Mouse (Mus musculus) kidney, adult 11 months (tissue): ENCODE results near the gene Cyb5r2.
A peak's percentile ranks its signal among the peaks of the same experiment; 100 is the strongest.

ENCODE experiments used
- DNase-seq: peaks from one replicate; pipeline ENCODE4 v3.0.0; 2022

Cyb5r2 gene

DNA sequence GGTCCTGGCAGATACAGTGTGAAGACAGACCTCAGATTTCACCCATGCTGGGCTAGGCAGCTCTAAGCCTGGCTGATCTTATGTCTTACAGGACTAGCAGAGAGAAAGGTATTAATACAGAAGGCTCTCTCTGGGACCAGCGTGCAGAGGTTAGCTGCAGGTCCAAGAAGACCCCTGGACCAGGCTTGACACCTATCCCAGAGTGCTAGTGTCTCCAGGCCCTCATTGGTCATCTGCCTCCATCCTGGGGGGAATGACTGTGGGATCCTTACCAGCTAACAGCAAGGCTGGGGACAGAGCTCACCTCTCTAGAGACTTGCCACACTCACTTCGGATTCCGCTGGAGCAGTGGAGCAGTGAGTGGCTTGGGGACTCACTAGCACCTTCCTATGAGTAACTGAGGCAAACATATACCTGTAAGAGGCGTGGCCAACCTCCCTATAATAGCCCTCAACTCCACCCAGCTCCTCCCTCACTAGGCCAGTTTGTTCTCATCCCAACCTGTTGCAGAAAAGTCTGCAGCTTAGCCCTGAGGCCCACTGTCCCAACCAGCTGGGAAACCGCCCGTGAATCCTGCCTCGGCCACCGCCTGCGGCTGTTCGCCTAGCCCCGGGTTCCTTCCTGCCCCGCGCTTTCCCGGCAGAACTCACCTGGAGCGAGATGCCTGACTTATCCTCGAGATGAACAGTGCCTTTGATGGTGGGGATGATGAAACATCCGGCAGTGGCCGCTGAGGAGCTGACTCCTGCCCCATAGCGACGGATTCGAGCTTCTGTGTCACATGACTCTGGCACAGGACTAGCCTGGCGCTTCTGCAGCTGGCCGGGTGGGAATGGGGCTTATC is at the start of gene Cyb5r2:
Gene Cyb5r2, minus strand, starts transcription at position 725 of the 844 bp plus-strand sequence.
- no peak for DNase-seq

DNA sequence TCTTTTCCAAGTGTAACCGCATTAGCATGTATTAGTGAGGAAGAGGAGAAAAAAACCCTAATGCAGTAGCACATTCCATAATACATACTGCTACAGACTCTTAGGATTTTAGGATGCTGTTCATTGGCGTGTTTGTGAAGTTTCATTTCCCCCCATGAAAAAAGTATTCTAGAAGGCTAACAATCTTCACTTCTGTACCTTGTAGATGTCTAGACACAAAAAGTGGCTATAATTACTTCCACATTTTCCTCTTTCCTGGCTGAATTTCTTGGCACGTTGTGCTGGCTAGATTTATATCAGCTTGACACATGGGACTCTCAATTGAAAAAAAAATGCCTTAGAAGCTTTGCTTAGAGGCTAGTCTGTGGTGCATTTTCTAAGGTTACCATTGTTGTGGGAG is 44.3 kb upstream of the Cyb5r2 start:
- no peak for DNase-seq

DNA sequence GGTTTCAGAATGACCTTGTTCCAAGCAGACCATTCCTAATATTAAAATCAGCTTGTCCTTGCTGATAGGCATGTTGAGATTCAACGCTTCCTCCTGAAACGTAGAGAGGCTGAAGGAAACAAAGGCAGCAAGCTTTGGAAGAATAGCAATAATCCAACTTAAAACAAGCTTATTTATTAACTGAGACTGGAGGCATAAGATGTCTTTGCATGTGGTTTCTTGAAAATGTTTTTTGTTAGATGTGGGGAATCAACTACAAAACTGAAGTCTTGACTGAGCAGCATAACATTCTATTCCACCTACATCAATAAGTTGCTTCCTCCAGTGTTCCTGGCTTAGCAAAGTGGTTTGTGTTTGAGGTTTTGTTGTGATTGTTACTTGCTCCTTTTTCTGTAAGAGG is 43.3 kb upstream of the Cyb5r2 start, which contains the start of gene Ovch2:
Gene Ovch2, minus strand, starts transcription at position 101 of the 400 bp plus-strand sequence.
- DNase-seq = no peak

DNA sequence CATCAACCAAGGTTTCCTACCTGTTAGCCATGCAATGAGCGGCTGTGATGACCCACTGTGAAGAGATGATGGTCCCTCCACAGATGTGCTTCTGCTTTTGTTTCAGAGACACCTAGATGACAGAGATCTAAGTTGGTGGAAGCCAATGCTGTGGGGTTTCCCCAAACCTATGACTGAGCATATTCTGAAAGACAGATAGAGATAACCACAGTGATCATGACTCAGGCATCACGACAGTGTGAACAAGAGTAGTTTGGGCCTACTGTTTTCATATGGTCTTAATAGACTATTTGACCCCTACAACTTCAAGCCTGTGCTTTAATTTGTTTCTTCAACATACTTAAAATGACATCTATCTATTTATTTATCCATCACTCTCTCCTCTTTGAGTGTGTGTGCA is 38.7 kb upstream of the Cyb5r2 start:
- DNase-seq = no peak

DNA sequence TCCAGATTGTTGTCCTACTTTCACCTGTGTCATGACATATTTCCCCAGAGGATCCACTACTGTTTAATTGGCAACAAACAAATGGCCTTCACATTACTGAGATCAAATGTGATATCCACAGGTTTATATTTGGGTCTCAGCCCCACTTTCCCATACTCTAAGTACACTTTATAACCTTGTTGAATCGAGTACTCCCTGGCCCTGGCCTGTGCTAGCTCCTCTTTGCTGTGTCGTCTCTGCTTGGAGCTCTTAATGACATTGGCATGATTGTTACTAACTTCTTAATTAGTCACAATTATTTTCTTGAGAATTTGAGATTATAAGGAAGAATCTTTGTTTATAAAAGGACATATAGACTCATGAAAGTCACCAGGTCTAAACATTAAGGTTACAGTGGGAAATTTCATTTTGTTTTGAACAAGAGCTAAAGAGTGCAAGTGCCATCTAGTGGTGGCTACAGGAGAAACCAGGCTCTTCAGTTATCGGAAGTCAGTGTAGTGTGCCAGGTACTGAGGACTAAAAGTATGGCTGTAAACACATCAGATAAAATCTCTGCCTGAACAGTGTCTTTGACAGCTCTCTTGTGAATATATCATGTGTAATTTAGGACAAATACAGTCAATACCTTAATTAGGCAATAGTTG is 30.3 kb upstream of the Cyb5r2 start:
- DNase-seq = no peak

DNA sequence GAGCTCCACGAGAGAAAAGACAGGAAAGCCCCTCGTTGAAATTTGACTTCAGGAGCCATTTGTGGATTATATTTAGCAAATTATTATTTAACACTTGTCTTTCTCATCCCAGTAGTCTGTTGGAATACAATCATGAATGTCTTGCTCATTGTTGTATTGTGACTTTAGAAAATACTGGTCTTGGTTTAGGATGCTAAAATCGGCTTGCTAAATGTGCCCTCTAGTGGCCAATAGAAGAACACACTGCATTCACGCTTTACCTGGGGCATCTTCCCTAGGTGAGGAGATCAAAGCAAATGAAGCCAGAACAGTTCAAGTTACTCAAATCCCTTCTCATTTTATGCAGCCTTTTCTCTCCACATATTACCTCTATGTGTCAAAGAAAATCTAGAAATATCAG is 21.8 kb upstream of the Cyb5r2 start:
- DNase-seq = no peak

DNA sequence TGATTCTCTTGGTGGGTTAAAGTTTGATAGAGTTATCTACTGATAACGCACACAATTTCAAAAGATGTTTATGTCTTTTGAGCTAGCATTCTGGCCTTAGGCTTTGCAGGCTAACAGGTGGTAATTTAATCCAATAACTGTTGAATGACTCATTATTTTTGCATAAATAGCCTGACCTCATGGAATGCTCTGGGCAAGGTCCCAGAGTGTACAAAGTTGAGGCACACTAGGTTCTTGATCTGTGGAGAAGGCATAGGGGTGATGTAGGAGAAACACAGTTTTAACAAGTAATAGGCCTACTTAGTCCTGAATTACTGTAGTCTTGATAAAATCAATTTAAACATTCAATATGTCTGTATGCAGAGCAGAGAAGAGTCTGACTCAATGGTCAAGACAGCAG is 20.4 kb upstream of the Cyb5r2 start:
- no peak for DNase-seq

DNA sequence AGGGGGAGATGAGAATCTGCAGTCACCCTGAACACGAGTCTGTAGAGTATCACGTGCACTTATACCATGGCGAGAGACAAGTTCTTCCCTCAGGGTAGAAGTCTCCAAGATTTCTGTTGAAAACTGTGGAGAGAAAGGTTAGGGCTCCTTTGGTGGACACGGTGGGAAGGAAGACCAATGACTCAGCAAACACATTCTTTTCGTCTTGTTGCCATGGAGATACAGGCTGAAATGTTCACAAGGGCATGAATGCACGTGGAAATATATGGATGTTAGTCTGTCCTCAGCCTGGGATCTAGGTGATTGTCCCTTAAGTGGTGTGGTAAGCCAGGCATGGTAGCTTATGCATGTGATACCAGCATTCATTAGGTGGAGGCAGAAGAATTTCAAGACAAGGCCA is 13.0 kb upstream of the Cyb5r2 start:
- DNase-seq = no peak

DNA sequence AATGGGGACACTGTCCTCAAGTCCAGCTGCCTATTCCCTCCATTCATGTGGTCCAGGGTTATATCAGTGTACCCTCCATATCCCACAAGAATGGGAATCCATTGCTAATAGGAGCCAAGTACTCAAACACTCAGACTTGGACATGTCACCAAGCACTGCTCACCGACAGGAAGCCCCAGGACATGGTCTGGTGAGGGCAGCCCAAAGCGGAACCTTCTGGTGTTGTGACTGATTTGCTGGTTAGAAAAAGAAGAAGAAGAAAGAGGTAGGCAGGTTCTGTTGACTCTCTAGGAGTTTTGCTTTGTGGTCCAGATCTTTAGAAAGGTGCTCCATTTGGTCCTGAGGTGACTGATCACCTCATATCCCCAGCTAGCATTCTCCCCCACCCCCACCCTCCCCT is 1.1 kb downstream of the Cyb5r2 start:
- DNase-seq = no peak

DNA sequence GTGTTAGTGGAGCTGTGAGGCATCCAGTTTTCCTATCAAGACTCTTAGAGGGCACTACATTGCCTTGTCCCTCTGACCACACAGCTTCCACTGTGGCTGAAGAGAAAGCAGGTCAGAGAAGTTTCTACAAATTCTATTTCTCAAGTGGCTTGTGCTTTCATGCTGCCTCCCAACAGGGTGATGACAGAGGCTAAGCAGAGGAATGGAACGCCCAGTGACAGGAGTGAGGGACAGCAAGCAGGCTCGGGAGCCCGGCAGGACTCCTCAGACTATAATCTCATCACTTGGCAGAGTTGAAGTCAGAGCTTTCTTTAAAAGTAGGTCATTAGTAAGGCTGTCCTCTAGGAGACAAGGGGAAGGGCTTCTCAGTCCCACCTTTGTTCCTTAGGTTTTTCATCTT is 1.9 kb downstream of the Cyb5r2 start:
- DNase-seq = no peak

DNA sequence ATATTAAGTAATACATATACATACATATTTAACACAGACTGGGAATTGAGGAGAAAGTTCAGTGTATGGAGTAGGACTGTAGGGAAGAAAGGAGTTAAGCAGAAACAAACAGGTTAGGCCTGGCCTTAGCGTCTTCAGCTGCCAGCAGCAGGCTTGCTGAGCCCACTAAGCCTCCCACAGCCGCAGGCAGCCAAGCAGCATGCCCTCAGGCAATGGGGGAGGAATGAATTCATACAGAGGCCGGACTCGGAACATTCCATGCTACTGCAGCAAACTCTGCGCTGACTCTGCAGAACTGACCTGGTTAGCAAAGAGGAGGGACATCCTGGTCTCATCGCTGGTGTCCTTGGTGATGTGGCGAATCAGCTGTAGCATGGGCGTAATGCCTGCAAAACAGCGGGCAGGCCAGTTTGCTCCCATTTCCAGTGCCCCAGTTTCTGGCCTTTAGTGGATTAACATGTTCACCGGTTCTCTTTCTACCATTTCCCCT is 5.8 kb downstream of the Cyb5r2 start:
- DNase-seq = no peak

DNA sequence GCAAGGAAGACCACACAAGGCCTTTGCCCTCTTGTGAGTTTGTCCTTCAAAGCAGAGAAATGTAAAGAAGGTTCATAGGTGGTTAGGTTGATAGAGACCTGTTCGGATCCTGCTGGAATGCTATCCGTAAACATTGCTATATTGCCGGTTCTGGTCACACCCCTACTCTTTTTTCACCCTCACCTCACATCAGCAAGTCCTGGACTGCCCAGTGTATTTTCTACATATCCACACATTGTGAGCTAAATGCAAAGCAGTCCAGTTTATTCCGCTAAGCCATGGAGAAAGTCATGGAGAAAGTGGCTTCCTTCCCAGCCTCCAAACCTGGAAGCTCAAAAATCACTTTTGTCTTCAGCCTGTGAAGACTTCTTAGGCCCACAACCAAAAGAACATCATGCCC is 8.1 kb downstream of the Cyb5r2 start:
- no peak for DNase-seq

DNA sequence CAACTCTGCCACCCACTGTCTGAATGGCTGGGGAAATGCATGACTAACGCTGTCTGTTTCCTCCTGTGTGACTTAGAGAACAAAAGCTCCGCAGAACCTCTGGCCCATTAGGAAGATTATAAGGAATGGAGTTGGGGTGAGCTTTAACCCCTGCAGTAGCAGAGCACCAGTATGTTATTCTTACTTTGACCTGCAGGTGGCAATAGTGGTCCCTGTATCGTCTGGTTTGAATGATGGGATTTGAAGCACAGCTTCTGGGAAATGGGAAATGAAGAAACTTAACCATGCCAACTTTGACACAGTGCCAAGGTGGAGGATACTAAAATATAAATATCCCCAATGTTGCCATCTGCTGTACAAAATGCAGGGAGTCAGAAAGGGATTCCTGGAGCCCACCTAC is 8.6 kb downstream of the Cyb5r2 start:
- no peak for DNase-seq

DNA sequence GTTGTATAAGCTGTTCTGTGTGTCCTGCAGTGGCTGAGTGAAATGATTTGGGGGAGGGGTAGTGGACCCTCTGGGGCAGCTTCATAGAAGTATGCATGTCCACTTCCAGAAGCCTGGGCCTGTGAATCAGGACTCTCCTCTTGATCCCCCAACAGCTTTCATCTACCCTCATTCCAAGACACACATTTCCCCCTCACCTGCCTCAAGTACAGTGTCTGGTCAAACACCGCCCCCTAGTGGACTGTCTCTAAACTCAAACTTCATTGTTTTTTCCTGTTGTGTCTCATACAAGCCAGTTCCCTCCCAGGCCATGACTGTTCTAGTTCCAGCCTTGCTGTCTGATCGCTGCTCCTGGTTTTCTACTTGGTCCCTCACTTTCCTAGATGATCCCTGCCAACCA is 9.9 kb downstream of the Cyb5r2 start:
- peak; percentile 16 for DNase-seq

DNA sequence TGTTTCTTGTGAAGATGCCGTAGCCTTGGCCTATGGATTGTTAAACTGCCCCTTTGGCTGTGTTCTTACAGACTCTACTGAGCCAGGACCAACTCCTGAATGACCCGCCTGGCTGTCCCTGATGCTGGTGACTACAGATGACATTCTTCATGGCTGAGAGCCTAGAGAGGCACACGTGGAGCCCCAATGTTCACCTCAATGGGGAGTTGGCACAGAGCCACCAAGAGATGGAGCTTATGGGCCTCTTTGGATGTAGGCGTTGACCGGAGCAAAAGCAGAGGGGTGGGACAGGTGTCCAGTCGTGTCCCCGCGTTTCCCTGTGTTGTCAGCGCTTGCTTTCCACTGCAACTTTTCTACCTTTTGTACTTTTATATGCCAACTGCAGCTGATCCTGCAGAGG is 10.4 kb downstream of the Cyb5r2 start:
- no peak for DNase-seq

DNA sequence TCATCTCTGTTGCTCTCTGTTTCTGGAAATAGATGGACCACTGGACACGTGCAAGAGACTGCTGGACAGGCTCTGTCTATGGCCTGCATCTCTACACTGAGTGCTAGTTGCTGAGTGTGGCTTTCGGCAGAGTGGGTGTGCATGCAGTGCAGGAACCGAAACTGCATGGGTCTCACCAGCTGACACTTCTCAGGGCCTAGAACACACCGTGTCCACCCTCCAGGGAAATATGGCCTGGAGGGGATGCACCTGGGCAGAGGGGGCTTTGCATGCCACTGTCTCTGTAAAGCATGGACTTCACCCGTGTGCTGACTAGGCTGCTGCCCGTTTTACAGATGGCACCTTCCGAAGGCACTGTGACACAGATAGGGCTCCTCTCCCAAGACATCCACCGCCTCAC is 11.8 kb downstream of the Cyb5r2 start:
- no peak for DNase-seq

DNA sequence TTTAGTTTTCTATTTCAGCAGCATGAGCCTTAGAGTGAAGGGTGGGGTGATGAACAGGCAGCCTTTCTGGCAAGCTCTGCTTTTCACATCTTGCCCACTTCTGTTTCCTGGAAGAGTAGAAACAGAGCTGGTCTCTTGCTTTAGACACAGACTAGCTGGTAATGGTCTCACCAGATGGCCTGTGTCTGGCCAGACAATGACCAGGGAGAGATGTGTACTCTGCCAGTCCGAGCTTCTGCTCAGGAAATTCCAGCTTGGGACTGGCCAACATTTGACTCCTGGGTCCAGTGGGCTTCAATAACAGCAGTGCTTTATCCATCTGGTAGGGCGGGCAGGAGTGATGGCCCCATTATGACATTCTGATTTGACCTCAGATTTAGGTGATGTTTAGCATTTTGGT is 12.7 kb downstream of the Cyb5r2 start:
- DNase-seq = no peak

DNA sequence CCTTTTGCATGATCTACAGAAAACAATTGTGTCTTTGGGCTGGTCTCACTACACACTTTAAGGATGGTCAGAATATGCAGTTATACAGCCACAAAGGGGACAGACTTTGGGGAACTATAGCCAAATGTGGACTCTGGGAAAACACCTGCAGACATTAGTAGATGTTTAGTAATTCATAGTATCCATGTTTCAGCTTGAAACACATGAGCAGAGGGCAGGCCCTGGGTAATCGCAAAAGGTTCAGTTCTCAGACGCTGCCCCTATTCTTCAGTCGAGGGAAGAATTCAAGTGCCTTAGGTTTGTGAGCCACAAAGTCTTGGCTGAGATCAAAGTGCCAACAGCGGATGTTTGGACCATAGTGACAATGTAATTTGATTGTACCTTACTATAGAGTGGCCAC is 13.4 kb downstream of the Cyb5r2 start:
- DNase-seq = no peak

DNA sequence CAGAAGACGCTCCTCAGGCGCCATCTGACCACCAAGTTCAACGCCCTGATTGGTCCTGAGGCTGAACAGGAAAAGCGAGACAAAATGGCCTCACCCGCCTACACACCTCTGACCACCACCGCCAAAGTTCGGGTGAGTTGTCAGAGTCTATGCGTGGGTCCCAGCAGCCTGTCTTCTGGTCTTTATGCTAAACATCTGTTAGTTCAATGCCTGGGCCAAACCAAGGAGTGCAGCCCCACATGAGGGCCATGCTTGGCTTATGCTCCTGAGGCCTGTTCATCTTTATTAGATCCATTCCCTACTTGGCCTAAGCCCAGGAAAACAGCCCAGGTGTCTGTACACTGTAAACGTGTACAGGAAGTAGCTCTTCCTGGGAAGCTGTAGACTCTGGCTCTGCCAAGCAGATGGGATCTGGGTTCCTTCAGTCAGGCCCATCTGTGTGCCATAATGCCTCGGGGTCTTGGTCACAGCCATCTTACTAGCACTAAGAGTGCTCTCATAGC is 14.8 kb downstream of the Cyb5r2 start:
- DNase-seq = no peak

DNA sequence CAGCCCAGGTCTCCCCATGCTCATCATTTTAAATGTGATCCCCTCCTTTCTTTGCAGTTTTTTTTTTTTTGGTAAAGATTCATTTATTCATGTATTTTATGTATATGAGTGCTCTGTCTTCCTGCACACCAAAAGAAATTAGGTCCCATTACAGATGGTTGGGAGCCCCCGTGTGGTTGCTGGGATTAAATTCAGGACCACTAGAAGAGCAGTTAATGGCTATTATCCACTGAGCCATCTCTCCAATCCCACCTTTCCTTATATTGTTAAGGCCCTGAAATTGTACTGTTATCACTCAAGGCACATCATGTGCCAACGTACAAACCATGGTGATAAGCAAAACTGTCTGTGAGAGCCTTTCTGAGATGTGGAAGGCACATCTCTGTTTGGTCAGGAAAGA is 19.1 kb downstream of the Cyb5r2 start:
- DNase-seq = no peak

DNA sequence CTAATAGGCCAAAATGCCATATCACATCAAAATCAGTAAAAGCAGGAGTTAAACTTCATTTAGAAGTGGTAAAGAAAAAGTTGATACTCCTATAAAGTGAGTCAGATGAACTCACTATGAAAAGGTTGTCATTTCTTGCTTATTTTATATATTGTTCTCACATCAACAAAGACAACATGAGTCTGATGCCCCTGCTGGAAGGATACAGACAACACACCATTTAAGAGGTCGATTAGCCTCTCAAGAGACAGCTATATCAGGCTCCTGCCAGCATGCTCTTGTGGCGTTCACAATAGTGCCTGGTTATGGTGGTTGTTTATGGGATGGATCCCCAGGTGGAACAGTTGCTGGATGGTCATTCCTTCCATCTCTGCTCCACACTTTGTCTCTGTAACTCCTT is 24.7 kb downstream of the Cyb5r2 start:
- no peak for DNase-seq

DNA sequence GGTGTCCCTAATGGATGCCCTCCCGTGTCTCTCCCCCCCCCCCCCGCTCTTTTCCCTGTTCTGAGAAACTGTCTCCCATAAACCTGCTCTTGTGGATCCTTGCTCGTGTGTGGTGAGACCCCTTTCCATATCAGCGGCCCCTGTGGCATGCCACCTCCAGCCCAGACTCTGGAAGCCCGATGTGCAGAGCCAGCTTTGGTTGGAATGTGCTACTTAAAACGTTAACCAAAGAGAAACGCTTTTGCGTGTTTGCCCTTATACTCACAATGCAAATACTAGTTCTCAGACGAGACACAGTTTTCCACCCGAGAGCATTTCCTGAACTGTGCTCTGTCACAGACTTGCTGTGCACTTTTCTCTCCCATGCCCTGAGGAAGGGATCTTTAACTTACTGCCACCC is 27.2 kb downstream of the Cyb5r2 start:
- no peak for DNase-seq

DNA sequence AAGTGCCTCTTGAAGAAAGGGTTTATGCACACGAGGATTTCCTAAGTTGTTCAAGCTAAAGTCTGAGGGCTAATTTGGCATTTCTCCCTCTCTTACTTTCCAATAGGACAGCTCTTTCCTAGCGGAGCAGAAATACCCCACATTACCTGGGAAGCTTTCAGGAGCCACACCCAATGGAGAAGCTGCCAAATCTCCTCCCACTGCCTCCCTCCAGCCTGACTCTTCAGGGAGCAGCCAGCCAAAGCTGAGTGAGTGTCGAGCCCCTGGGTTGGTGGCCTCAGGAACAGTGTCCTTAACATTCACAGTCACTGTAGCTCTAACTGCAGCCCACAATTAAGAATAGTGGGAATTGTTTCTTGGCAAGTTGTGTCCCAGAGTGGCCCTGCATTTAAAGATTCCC is 30.3 kb downstream of the Cyb5r2 start:
- DNase-seq = no peak

DNA sequence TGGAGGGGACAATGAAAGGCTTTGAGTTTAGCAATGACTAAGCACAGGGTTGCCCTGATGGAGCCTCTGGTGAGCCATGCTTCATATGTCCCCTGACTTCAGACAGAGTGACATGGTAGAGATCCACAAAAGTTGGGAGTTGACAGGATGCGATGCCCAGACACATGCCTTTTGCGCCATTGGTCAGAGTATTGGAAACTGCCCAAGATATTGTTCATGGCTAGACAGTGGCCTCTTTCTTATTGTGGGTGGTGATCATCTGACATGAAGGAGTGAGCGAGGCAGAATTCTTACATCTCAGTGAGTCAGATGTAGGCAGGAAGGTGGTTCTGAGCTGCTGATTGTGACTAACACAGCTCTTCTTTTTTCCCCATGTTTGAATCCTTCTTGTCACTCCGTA is 35.3 kb downstream of the Cyb5r2 start:
- DNase-seq = no peak
